Mouse (Mus musculus): ENCODE measurements around the gene Tmem179b.

DNA sequence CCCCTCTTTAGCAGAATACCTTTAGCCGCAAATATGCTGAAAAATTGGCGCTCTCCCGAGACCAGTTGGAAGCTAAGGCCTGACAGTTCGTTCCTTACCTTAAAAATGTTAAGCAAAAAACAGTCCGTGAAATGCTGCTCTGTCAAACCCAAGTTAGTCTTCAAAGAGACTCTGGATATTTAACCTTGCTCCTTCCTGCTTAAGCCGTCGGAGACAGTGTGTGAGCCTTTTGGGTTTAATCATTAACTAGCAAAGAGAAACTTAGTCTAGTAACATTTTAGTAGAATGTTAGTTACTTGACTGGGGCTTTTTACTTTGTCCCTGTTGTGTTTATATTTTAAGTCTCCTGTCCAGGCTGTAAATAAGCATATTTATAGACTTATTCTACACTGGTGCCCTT, 46.9 kb upstream of the Tmem179b start:
- no peak for TF ChIP-seq POLR2A (IDR thresholded peaks at IDR 0.05; ENCODE audit: low read depth, low read length)
- TF ChIP-seq CTCF (IDR thresholded peaks at IDR 0.05; ENCODE audit: extremely low read depth, insufficient read length, insufficient replicate concordance, low read depth, low read length): no peak
